Mouse (Mus musculus): Measurements from ENCODE around the gene Dmrt1.

DNA sequence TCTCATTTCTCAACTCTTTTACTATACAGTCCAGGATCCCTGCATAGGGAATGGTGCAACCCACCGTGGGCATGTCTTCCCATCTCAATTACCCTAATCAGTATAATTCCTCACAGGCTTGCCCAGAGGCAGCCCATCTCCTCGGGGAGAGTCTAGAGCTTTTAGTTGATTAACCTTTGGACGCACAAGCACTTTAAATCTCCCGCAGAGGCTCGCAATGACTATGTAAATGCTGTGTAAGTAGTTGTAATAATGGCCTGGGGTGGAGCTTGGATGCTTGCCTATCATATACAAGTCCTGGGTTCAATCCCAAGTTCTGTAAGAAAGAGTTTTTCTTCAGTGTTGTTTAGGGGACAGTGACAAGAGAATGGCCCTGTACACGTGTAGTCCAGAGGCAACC lies 18.7 kb downstream of the Dmrt1 start:
- TF ChIP-seq CTCF (IDR thresholded peaks at IDR 0.05; ENCODE audit: low read depth) = no peak
- no peak for TF ChIP-seq EP300 (IDR thresholded peaks at IDR 0.05; ENCODE audit: low read depth)

Measured in liver, embryonic 14.5 days (tissue).